Comparison of ENCODE assay signal across 21 mouse cellular contexts in genomic region chr9:52337786-52338322, GRCm38 (mm10).
DNase-seq lines count a peak whose midpoint lies in the region; ATAC-seq and TF ChIP-seq lines count a peak whose summit lies in the region.
"Had no signal": no experiment of that assay in that cellular context is flagged by ENCODE, and none has a peak within 500 bp of the region (broad histone marks: within the 10 kb centered on the region; RNA-seq: fewer than 3 reads in every experiment).

No protein-coding gene starts in this region.

- no peak for TF ChIP-seq CTCF in hindbrain, postnatal 0 days (IDR thresholded peaks at IDR 0.05; ENCODE audit: low read depth)
- no peak for TF ChIP-seq CTCF in forebrain, postnatal 0 days (IDR thresholded peaks at IDR 0.05; ENCODE audit: low read depth)

- H3K4me2 ChIP-seq in embryonic facial prominence, embryonic 14.5 days (ENCODE audit: low read depth, low read length): no peak overlapping the region
- no peak overlapping the region for H3K4me2 ChIP-seq in hindbrain, postnatal 0 days (ENCODE audit: low read depth, low read length)
- H3K4me2 ChIP-seq in midbrain, embryonic 14.5 days (ENCODE audit: low read length): no peak overlapping the region
- H3K4me2 ChIP-seq in midbrain, embryonic 16.5 days (ENCODE audit: low read length): no peak overlapping the region
- no peak overlapping the region for H3K4me2 ChIP-seq in forebrain, postnatal 0 days (ENCODE audit: low read depth)
- H3K4me2 ChIP-seq: embryonic facial prominence, embryonic 12.5 days; hindbrain, embryonic 14.5 days had no signal

- H3K4me1 ChIP-seq in embryonic facial prominence, embryonic 14.5 days (ENCODE audit: control insufficient read depth, insufficient read depth, low read length): no peaks in the 10 kb centered on the region
- H3K4me1 ChIP-seq in embryonic facial prominence, embryonic 10.5 days: no peaks in the 10 kb centered on the region
- H3K4me1 ChIP-seq in hindbrain, postnatal 0 days (ENCODE audit: insufficient read depth, low read length): no peaks in the 10 kb centered on the region
- H3K4me1 ChIP-seq in hindbrain, embryonic 10.5 days (replicated peaks): no peaks in the 10 kb centered on the region
- H3K4me1 ChIP-seq in midbrain, embryonic 14.5 days (ENCODE audit: control insufficient read depth, insufficient read depth, low read length): no peaks in the 10 kb centered on the region
- no peaks in the 10 kb centered on the region for H3K4me1 ChIP-seq in midbrain, embryonic 16.5 days (ENCODE audit: control insufficient read depth, insufficient read depth, low read length)
- H3K4me1 ChIP-seq in forebrain, postnatal 0 days (ENCODE audit: insufficient read depth): 0 out of 2 replicates have a peak, but pooled peaks cover 4% of the 10 kb centered on the region
- H3K4me1 ChIP-seq: embryonic facial prominence, embryonic 12.5 days; heart, embryonic 10.5 days had no signal

- WGBS in embryonic facial prominence, embryonic 14.5 days: 64% methylated on average over 4 of the region's 4 CpGs
- 79% methylated on average over 4 of the region's 4 CpGs for WGBS in embryonic facial prominence, embryonic 10.5 days
- WGBS in hindbrain, postnatal 0 days: 23% methylated on average over 3 of the region's 4 CpGs
- 81% methylated on average over 4 of the region's 4 CpGs for WGBS in hindbrain, embryonic 10.5 days
- WGBS in midbrain, embryonic 14.5 days: 36% methylated on average over 4 of the region's 4 CpGs
- WGBS in midbrain, embryonic 16.5 days: 35% methylated on average over 4 of the region's 4 CpGs
- 29% methylated on average over 4 of the region's 4 CpGs for WGBS in forebrain, postnatal 0 days

- no peaks in the 10 kb centered on the region for H3K27me3 ChIP-seq in embryonic facial prominence, embryonic 14.5 days (replicated peaks; ENCODE audit: control insufficient read depth, insufficient read depth, low read length)
- H3K27me3 ChIP-seq in embryonic facial prominence, embryonic 10.5 days (replicated peaks; ENCODE audit: low read depth, poor library complexity, severe bottlenecking): no peaks in the 10 kb centered on the region
- no peaks in the 10 kb centered on the region for H3K27me3 ChIP-seq in hindbrain, postnatal 0 days (ENCODE audit: insufficient read depth, low read length)
- H3K27me3 ChIP-seq in hindbrain, embryonic 10.5 days (ENCODE audit: insufficient read depth, poor library complexity, severe bottlenecking): no peaks in the 10 kb centered on the region
- H3K27me3 ChIP-seq in midbrain, embryonic 14.5 days (ENCODE audit: control insufficient read depth, insufficient read depth, low read length): no peaks in the 10 kb centered on the region
- H3K27me3 ChIP-seq in midbrain, embryonic 16.5 days (ENCODE audit: control insufficient read depth, insufficient read depth, low read depth, low read length): no peaks in the 10 kb centered on the region
- no peaks in the 10 kb centered on the region for H3K27me3 ChIP-seq in forebrain, postnatal 0 days (ENCODE audit: insufficient read depth, low read length)
- H3K27me3 ChIP-seq: embryonic facial prominence, embryonic 12.5 days had no signal

- H3K9ac ChIP-seq in embryonic facial prominence, embryonic 14.5 days (ENCODE audit: low read depth, low read length): no peak overlapping the region
- H3K9ac ChIP-seq in hindbrain, postnatal 0 days (replicated peaks; ENCODE audit: low read length): no peak overlapping the region
- no peak overlapping the region for H3K9ac ChIP-seq in midbrain, embryonic 14.5 days (replicated peaks; ENCODE audit: low read length)
- no peak overlapping the region for H3K9ac ChIP-seq in midbrain, embryonic 16.5 days (ENCODE audit: low read depth, low read length)
- no peak overlapping the region for H3K9ac ChIP-seq in forebrain, postnatal 0 days
- H3K9ac ChIP-seq: embryonic facial prominence, embryonic 12.5 days; hindbrain, embryonic 14.5 days had no signal

- no peaks in the 10 kb centered on the region for H3K9me3 ChIP-seq in embryonic facial prominence, embryonic 14.5 days (ENCODE audit: control insufficient read depth, low read length)
- no peaks in the 10 kb centered on the region for H3K9me3 ChIP-seq in embryonic facial prominence, embryonic 10.5 days
- no peaks in the 10 kb centered on the region for H3K9me3 ChIP-seq in hindbrain, postnatal 0 days (ENCODE audit: low read length)
- no peaks in the 10 kb centered on the region for H3K9me3 ChIP-seq in hindbrain, embryonic 10.5 days
- no peaks in the 10 kb centered on the region for H3K9me3 ChIP-seq in midbrain, embryonic 14.5 days (ENCODE audit: control insufficient read depth, low read length)
- H3K9me3 ChIP-seq in midbrain, embryonic 16.5 days (replicated peaks; ENCODE audit: control insufficient read depth, low read length, poor library complexity, severe bottlenecking): no peaks in the 10 kb centered on the region
- no peaks in the 10 kb centered on the region for H3K9me3 ChIP-seq in forebrain, postnatal 0 days (ENCODE audit: low read length)
- H3K9me3 ChIP-seq: embryonic facial prominence, embryonic 12.5 days; heart, embryonic 10.5 days had no signal

- no peaks in the 10 kb centered on the region for H3K36me3 ChIP-seq in embryonic facial prominence, embryonic 14.5 days (ENCODE audit: control insufficient read depth, insufficient read depth, low read length)
- no peaks in the 10 kb centered on the region for H3K36me3 ChIP-seq in embryonic facial prominence, embryonic 10.5 days (replicated peaks)
- no peaks in the 10 kb centered on the region for H3K36me3 ChIP-seq in hindbrain, postnatal 0 days (ENCODE audit: insufficient read depth, low read length)
- H3K36me3 ChIP-seq in hindbrain, embryonic 10.5 days: no peaks in the 10 kb centered on the region
- no peaks in the 10 kb centered on the region for H3K36me3 ChIP-seq in midbrain, embryonic 14.5 days (ENCODE audit: control insufficient read depth, insufficient read depth, low read length)
- H3K36me3 ChIP-seq in midbrain, embryonic 16.5 days (ENCODE audit: control insufficient read depth, insufficient read depth, low read length): no peaks in the 10 kb centered on the region
- H3K36me3 ChIP-seq in forebrain, postnatal 0 days (ENCODE audit: insufficient read depth): no peaks in the 10 kb centered on the region
- H3K36me3 ChIP-seq: embryonic facial prominence, embryonic 12.5 days; heart, embryonic 10.5 days had no signal

- ATAC-seq in embryonic facial prominence, embryonic 14.5 days (ENCODE audit: low read depth): no peak
- ATAC-seq in hindbrain, postnatal 0 days: no peak
- no peak; the same call in 1 of the 2 replicates for ATAC-seq in midbrain, embryonic 14.5 days (ENCODE audit: low FRiP score, low TSS enrichment)
- no peak for ATAC-seq in midbrain, embryonic 16.5 days
- peak; percentile 18; the same call in 1 of the 2 replicates for ATAC-seq in forebrain, postnatal 0 days
- ATAC-seq: CD4-positive, CD25-positive, alpha-beta regulatory T cell, adult 4 months; intestine, embryonic 16.5 days had no signal

- no peak overlapping the region for H3K4me3 ChIP-seq in embryonic facial prominence, embryonic 14.5 days (ENCODE audit: low read depth, low read length)
- no peak overlapping the region for H3K4me3 ChIP-seq in embryonic facial prominence, embryonic 10.5 days
- H3K4me3 ChIP-seq in hindbrain, postnatal 0 days (ENCODE audit: low read length): no peak overlapping the region
- no peak overlapping the region for H3K4me3 ChIP-seq in hindbrain, embryonic 10.5 days
- H3K4me3 ChIP-seq in midbrain, embryonic 14.5 days (replicated peaks; ENCODE audit: low read depth, low read length): no peak overlapping the region
- no peak overlapping the region for H3K4me3 ChIP-seq in midbrain, embryonic 16.5 days (ENCODE audit: low read depth, low read length)
- H3K4me3 ChIP-seq in forebrain, postnatal 0 days (ENCODE audit: low read depth, low read length): no peak overlapping the region
- H3K4me3 ChIP-seq: embryonic facial prominence, embryonic 12.5 days; heart, embryonic 10.5 days had no signal

- DNase-seq in embryonic facial prominence, embryonic 14.5 days (ENCODE audit: low spot score): peak; percentile 11
- no peak for DNase-seq in embryonic facial prominence, embryonic 10.5 days (ENCODE audit: low spot score)
- DNase-seq in hindbrain, postnatal 0 days (ENCODE audit: low spot score): peak; percentile 10
- no peak for DNase-seq in hindbrain, embryonic 10.5 days (ENCODE audit: low spot score)
- peak; percentile 45 for DNase-seq in midbrain, embryonic 14.5 days
- DNase-seq in forebrain, postnatal 0 days: peak; percentile 21
- DNase-seq in spleen, postnatal 36 days (ENCODE audit: low spot score in 2 of 2): no peak
- DNase-seq: adrenal gland, postnatal 14 days; B cell, adult 2 months; cerebellum, adult 2 months; cerebellum, postnatal 10 days; embryo, embryonic 11 days; gastrocnemius, postnatal 10 days; heart, adult 18-20 months; heart, postnatal 10 days had no signal

- no peak overlapping the region for H3K27ac ChIP-seq in embryonic facial prominence, embryonic 14.5 days (replicated peaks; ENCODE audit: low read depth, low read length)
- H3K27ac ChIP-seq in embryonic facial prominence, embryonic 10.5 days (replicated peaks): no peak overlapping the region
- H3K27ac ChIP-seq in hindbrain, postnatal 0 days: no peak overlapping the region
- no peak overlapping the region for H3K27ac ChIP-seq in hindbrain, embryonic 10.5 days
- H3K27ac ChIP-seq in midbrain, embryonic 14.5 days (replicated peaks; ENCODE audit: low read depth, low read length): no peak overlapping the region
- H3K27ac ChIP-seq in midbrain, embryonic 16.5 days (ENCODE audit: low read length): no peak overlapping the region
- no peak overlapping the region for H3K27ac ChIP-seq in forebrain, postnatal 0 days (ENCODE audit: low read depth, low read length)
- H3K27ac ChIP-seq: embryonic facial prominence, embryonic 12.5 days; heart, embryonic 10.5 days; hindbrain, embryonic 14.5 days had no signal

Comparison
In these comparisons a context has a peak if more than half of its experiments do, and no peak if none do; other contexts are left out.
1. DNase-seq: peak in embryonic facial prominence, embryonic 14.5 days (single experiment), hindbrain, postnatal 0 days (single experiment), midbrain, embryonic 14.5 days (single experiment) and forebrain, postnatal 0 days (single experiment); none in embryonic facial prominence, embryonic 10.5 days (single experiment), hindbrain, embryonic 10.5 days (single experiment) and spleen, postnatal 36 days (0 of 2).